Mouse (Mus musculus): ENCODE data around the gene Rps6ka3. TPM values are rescaled to one million over a fixed set of nuclear protein-coding genes. Genes with fewer than 3 reads are reported as not detected.

Gene Rps6ka3
- polyA plus RNA-seq, 1 experiment from 2014 or later, result 5.8 TPM

DNA sequence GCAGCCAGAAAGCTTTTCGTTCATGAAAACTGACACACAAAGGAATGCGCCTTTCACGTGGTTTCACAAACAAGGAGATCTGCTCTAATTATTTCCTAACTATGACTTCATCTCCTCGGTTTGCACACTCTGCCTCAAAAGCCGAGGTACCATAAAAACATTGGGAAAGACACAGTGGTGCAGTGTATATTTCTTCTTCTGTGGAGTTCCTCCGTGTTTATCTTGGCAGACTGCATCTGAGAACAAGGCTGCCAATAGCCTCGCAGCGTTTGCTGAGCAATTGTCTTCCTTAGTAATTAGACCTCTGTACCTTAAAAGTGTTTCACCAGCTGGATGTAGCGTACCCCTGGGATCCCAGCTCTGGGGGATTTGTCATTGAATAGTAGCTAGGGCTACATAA is 177.0 kb downstream of the Rps6ka3 start:
- Histone ChIP-seq H3K36me3 (peaks cover 58% of the 10 kb centered on the region), H3K4me1 (no peaks in the 10 kb centered on the region), H3K9me3 (replicated peaks) (no peaks in the 10 kb centered on the region), H3K4me3 (no peak overlapping the region), H3K27ac (no peak overlapping the region), H3K27me3 (ENCODE audit: low read depth, poor library complexity, severe bottlenecking) (peaks cover 24% of the 10 kb centered on the region; the same call in 1 of the 2 replicates)
- WGBS, result 93% methylated on average over 9 of the region's 9 CpGs
- DNase-seq (ENCODE audit: low spot score), result no peak

- Histone ChIP-seq H3K4me3 (no peak overlapping the region), H3K9me3 (replicated peaks) (no peaks in the 10 kb centered on the region), H3K4me1 (no peaks in the 10 kb centered on the region), H3K27ac (no peak overlapping the region), H3K27me3 (ENCODE audit: low read depth, poor library complexity, severe bottlenecking) (peaks cover 21% of the 10 kb centered on the region; the same call in 1 of the 2 replicates), H3K36me3 (peaks cover 44% of the 10 kb centered on the region)
- no peak for DNase-seq (ENCODE audit: low spot score)
Observed at GRCm38 (mm10) chrX:159388953-159389352, 178.8 kb downstream of the Rps6ka3 start.

DNA sequence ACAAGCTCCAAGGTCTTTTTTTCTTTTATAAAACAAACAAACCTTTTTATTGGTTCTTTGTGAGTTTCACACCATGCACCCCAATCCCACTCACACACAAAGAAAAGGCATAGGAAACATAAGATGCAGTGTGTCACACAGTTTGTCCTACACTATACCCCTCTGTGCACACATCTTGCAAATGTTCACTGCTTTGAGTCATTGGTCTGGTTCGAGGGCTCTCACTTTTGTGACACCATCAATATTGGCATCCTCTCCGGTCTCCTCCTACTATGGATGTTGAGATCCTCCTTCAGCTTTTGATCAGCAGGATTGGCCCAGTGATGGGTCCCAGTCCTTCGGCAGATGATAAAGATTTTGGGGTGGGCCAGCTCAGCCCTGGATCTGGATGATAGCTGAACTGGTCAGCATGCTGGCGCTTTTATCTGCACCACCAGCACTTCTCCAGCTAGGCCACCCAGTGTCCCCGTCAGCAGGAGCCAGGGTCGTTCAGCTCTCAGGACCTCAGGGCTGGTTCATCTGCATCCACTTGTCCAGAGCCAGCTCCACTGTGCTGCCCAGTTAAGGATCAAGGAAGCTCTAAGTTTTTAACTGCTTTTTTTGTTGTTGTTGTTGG is 180.3 kb downstream of the Rps6ka3 start:
- peaks cover 30% of the 10 kb centered on the region for H3K36me3 ChIP-seq
- peaks cover 21% of the 10 kb centered on the region; the same call in 1 of the 2 replicates for H3K27me3 ChIP-seq (ENCODE audit: low read depth, poor library complexity, severe bottlenecking)
- DNase-seq (ENCODE audit: low spot score), result no peak
- H3K4me1 ChIP-seq, result no peaks in the 10 kb centered on the region
- H3K4me3 ChIP-seq, result no peak overlapping the region
- H3K9me3 ChIP-seq (replicated peaks), result no peaks in the 10 kb centered on the region
- WGBS, result 78% methylated on average over 6 of the region's 6 CpGs
- H3K27ac ChIP-seq, result no peak overlapping the region

GRCm38 (mm10) chrX:159391239-159391638 is 181.1 kb downstream of the Rps6ka3 start:
- no peak for DNase-seq (ENCODE audit: low spot score)
- 72% methylated on average over 3 of the region's 3 CpGs for WGBS
- H3K9me3 ChIP-seq (replicated peaks), result no peaks in the 10 kb centered on the region

DNA sequence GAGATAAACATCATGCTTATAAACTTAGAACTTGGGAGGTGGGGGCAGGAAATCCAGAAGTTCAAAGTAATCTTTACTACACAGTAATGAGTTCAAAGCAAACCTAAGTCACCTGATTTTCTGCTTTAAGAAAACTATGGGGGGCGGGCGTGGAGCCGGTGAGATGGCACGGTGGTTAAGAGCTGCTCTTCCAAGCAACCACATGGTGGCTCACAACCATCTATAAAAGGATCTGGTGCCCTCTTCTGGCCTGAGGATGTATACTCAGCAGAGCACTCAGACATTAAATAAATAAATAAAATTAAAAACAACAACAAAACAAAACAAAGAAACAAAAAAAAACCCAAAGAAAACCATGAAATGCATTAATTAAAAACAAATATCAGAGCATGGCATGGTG is 199.1 kb downstream of the Rps6ka3 start:
- H3K27ac ChIP-seq, result no peak overlapping the region
- DNase-seq (ENCODE audit: low spot score), result no peak
- H3K4me1 ChIP-seq, result no peaks in the 10 kb centered on the region
- no peaks in the 10 kb centered on the region for H3K36me3 ChIP-seq
- H3K27me3 ChIP-seq (ENCODE audit: low read depth, poor library complexity, severe bottlenecking), result peaks cover 17% of the 10 kb centered on the region
- no peaks in the 10 kb centered on the region for H3K9me3 ChIP-seq (replicated peaks)
- WGBS, result 26% methylated on average over 4 of the region's 4 CpGs
- H3K4me3 ChIP-seq, result no peak overlapping the region

More at GRCm38 (mm10) chrX:159391239-159391638, 181.1 kb downstream of the Rps6ka3 start:
- Histone ChIP-seq H3K36me3 (peaks cover 23% of the 10 kb centered on the region), H3K27me3 (ENCODE audit: low read depth, poor library complexity, severe bottlenecking) (peaks cover 21% of the 10 kb centered on the region; the same call in 1 of the 2 replicates), H3K27ac (no peak overlapping the region), H3K4me1 (no peaks in the 10 kb centered on the region), H3K4me3 (no peak overlapping the region)

DNA sequence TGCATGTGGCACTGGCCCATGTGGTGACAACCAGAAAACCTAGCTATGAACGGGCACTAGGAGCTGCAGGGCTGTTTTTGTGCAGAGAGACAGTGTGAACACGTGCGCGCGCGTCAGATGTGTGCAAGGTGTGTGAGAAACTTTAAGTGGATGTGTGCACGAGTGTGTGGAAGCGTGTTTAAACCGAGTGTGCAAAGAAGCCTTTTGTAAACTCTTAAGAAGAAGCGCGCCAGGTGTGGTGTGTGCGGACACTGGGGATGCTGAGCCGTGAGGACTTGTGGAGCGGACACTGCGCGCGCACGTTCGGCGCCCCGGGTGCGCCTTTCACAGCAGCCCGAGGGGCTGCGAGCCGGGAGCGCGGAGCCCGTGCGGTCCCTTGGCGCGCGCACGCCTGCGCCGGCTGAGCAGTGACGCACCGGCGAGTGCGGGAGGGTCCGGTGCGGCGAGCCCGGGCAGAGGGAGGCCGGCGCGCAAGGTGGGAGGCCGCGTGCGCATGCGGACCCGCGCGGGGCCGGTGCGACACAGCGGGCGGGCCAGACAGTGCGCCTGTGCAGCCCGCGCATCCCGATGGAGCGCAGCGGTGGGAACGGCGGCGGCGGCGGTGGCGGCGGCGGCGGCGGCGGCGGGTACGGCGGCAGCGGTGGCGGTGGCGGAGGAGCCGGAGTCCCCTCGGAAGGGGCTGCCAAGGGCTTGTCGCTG is 204.2 kb downstream of the Rps6ka3 start, which contains the start of gene Map7d2:
Gene Map7d2 (plus strand): TSS at position 443 of the 699 bp plus-strand sequence.
- Histone ChIP-seq H3K4me3 (peak within 1 kb of the TSS; percentile 64), H3K27me3 (ENCODE audit: low read depth, poor library complexity, severe bottlenecking) (peaks cover 65% of the 10 kb centered on the region), H3K4me1 (peaks cover 6% of the 10 kb centered on the region; the same call in 1 of the 2 replicates), H3K27ac (peak within 1 kb of the TSS; percentile 50; the same call in 1 of the 2 replicates), H3K9me3 (replicated peaks) (no peaks in the 10 kb centered on the region), H3K36me3 (no peaks in the 10 kb centered on the region)
- WGBS, result 30% methylated on average over 77 of the region's 83 CpGs
- no peak for DNase-seq (ENCODE audit: low spot score)

- H3K36me3 ChIP-seq, result no peaks in the 10 kb centered on the region
- H3K27ac ChIP-seq, result peak overlapping the region; percentile 50; the same call in 1 of the 2 replicates
- H3K4me1 ChIP-seq, result peaks cover 6% of the 10 kb centered on the region; the same call in 1 of the 2 replicates
- H3K4me3 ChIP-seq, result peak overlapping the region; percentile 64
- peaks cover 70% of the 10 kb centered on the region for H3K27me3 ChIP-seq (ENCODE audit: low read depth, poor library complexity, severe bottlenecking)
- no peaks in the 10 kb centered on the region for H3K9me3 ChIP-seq (replicated peaks)
- peak; percentile 47 for DNase-seq (ENCODE audit: low spot score)
- WGBS, result 10% methylated on average over 63 of the region's 65 CpGs
Observed at GRCm38 (mm10) chrX:159414829-159415673, 204.9 kb downstream of the Rps6ka3 start.

Other genes starting within 250 kb of the Rps6ka3 start
- 143 and 162 TPM in 2 replicates for gene Eif1ax, start 161.9 kb downstream of the Rps6ka3 start, polyA plus RNA-seq (2016; fragmentation: Nextera tagmentation; extraction: Ambion mirVana)
- gene Map7d2, start 204.3 kb downstream of the Rps6ka3 start, polyA plus RNA-seq (2016; fragmentation: Nextera tagmentation; extraction: Ambion mirVana), result 1.2 and 1.7 TPM in 2 replicates

Data from limb, embryonic 10.5 days (tissue).